Mouse (Mus musculus) layer of hippocampus, postnatal 14 days (tissue): ENCODE measurements around the gene Gabarapl2. TPM values are rescaled to one million over a fixed set of nuclear protein-coding genes. Genes with fewer than 3 reads are reported as not detected.

Source experiments
- DNase-seq, 2 experiments: peaks; one replicate each; pipeline ENCODE4 v3.0.0; 2021 to 2022; ENCODE audit warnings: low spot score in 2 of 2, mixed read lengths in 1 of 2
- total RNA-seq, 2 experiments: library from RNA; stranded (reverse); gene quantifications; 2 replicates each; pipeline ENCODE4 v1.2.3; 2021

Gabarapl2 gene
- total RNA-seq, 2 experiments from 2014 or later: 219 to 221 TPM

GRCm38 (mm10) chr8:111964351-111964750 is 23.8 kb downstream of the Gabarapl2 start:
- DNase-seq: no peak

- no peak for DNase-seq
Observed at GRCm38 (mm10) chr8:111964849-111965561, 24.5 kb downstream of the Gabarapl2 start.

GRCm38 (mm10) chr8:111967246-111967870 is 26.9 kb downstream of the Gabarapl2 start:
- DNase-seq: no peak

GRCm38 (mm10) chr8:111968541-111968940 is 28.0 kb downstream of the Gabarapl2 start:
- no peak for DNase-seq

GRCm38 (mm10) chr8:111968991-111969390 is 28.5 kb downstream of the Gabarapl2 start:
- DNase-seq: no peak

GRCm38 (mm10) chr8:111974138-111974537 is 33.6 kb downstream of the Gabarapl2 start:
- no peak for DNase-seq

GRCm38 (mm10) chr8:111975706-111976105 is 35.2 kb downstream of the Gabarapl2 start:
- no peak for DNase-seq

GRCm38 (mm10) chr8:111976326-111976725 is 35.8 kb downstream of the Gabarapl2 start:
- DNase-seq: no peak

- peak in 1 of 2 experiments; percentile 64 for DNase-seq
Observed at GRCm38 (mm10) chr8:111978147-111978546, 37.6 kb downstream of the Gabarapl2 start.

- DNase-seq: no peak
Observed at GRCm38 (mm10) chr8:111982116-111982515, 41.6 kb downstream of the Gabarapl2 start.

GRCm38 (mm10) chr8:111984511-111984910 is 44.0 kb downstream of the Gabarapl2 start:
- no peak for DNase-seq

GRCm38 (mm10) chr8:111989911-111990310 is 49.4 kb downstream of the Gabarapl2 start:
- peak; percentile 71 to 79 for DNase-seq

GRCm38 (mm10) chr8:111991278-111991677 is 50.8 kb downstream of the Gabarapl2 start:
- DNase-seq: no peak

- peak; percentile 64 to 92 for DNase-seq
Observed at GRCm38 (mm10) chr8:111992013-111992702, 51.7 kb downstream of the Gabarapl2 start, which contains the start of gene Adat1. Gene Adat1 (minus strand): TSS chr8:111992302.

- no peak for DNase-seq
Observed at GRCm38 (mm10) chr8:111992703-111993039, 52.2 kb downstream of the Gabarapl2 start.

Other genes with a start within 250 kb of the Gabarapl2 start
- gene Ctrb1, start 249.7 kb upstream of the Gabarapl2 start, total RNA-seq: not detected
- gene Bcar1, start 196.9 kb upstream of the Gabarapl2 start, total RNA-seq: 10 to 100 TPM; 66.5 to 73.8 TPM
- 10 to 100 TPM; 76.0 to 81.3 TPM for gene Cfdp1, start 86.4 kb upstream of the Gabarapl2 start, total RNA-seq
- 1 to 10 TPM; 3.5 to 4.4 TPM for gene Tmem170, start 64.0 kb upstream of the Gabarapl2 start, total RNA-seq
- under 1 TPM; 0.44 to 0.95 TPM for gene Chst5, start 30.3 kb upstream of the Gabarapl2 start, total RNA-seq
- gene Tmem231, start 6.8 kb upstream of the Gabarapl2 start, total RNA-seq: 1 to 10 TPM; 9.6 to 9.9 TPM
- gene Adat1, start 51.6 kb downstream of the Gabarapl2 start, total RNA-seq: 1 to 10 TPM; 4.3 to 5.2 TPM
- 10 to 100 TPM; 79.8 to 83.9 TPM for gene Kars, start 70.6 kb downstream of the Gabarapl2 start, total RNA-seq
- 10 to 100 TPM; 35.9 to 37.2 TPM for gene Terf2ip, start 70.7 kb downstream of the Gabarapl2 start, total RNA-seq
- under 1 TPM in 1 of 2 experiments, not detected in 1; 0.30 TPM for gene Gm6793, start 74.3 kb downstream of the Gabarapl2 start, total RNA-seq